In genomic region chr3:138905678-138906077, GRCm38 (mm10) we compare ENCODE assay signal across 8 mouse cellular contexts.
DNase-seq lines count a peak whose midpoint lies in the region; ATAC-seq and TF ChIP-seq lines count a peak whose summit lies in the region.

No protein-coding gene starts in this region.

- H3K4me3 ChIP-seq in hindbrain, postnatal 0 days (ENCODE audit: low read length): no peak overlapping the region
- H3K4me3 ChIP-seq in midbrain, embryonic 13.5 days (replicated peaks): no peak overlapping the region

- H3K9me3 ChIP-seq in hindbrain, postnatal 0 days (ENCODE audit: low read length): no peaks in the 10 kb centered on the region
- no peaks in the 10 kb centered on the region for H3K9me3 ChIP-seq in midbrain, embryonic 13.5 days

- no peak overlapping the region for H3K4me2 ChIP-seq in hindbrain, postnatal 0 days (ENCODE audit: low read depth, low read length)
- H3K4me2 ChIP-seq in midbrain, embryonic 13.5 days (replicated peaks): no peak overlapping the region

- DNase-seq in cerebellum, adult 9-11 months: peak; percentile 48
- DNase-seq in cerebellum, adult 8-10 months: no peak
- peak; percentile 17 for DNase-seq in 416B (ENCODE audit: low read depth)
- DNase-seq in heart, adult 11 months: peak; percentile 97
- DNase-seq in hindbrain, postnatal 0 days (ENCODE audit: low spot score): peak; percentile 41
- no peak for DNase-seq in c-Kit-positive CD71-positive TER-119-positive erythroid progenitor cells, embryonic 14.5 days (ENCODE audit: low spot score)
- no peak for DNase-seq in thymus, postnatal 10 days (ENCODE audit: low spot score in 2 of 2)

- H3K4me1 ChIP-seq in hindbrain, postnatal 0 days (ENCODE audit: insufficient read depth, low read length): no peaks in the 10 kb centered on the region; the same call in 1 of the 2 replicates
- H3K4me1 ChIP-seq in midbrain, embryonic 13.5 days (replicated peaks): peaks cover 8% of the 10 kb centered on the region

- H3K27me3 ChIP-seq in hindbrain, postnatal 0 days (ENCODE audit: insufficient read depth, low read length): no peaks in the 10 kb centered on the region
- H3K27me3 ChIP-seq in midbrain, embryonic 13.5 days: no peaks in the 10 kb centered on the region; the same call in none of the 2 replicates

- H3K36me3 ChIP-seq in hindbrain, postnatal 0 days (ENCODE audit: insufficient read depth, low read length): no peaks in the 10 kb centered on the region; the same call in 1 of the 2 replicates
- peaks cover 24% of the 10 kb centered on the region for H3K36me3 ChIP-seq in midbrain, embryonic 13.5 days

- H3K9ac ChIP-seq in hindbrain, postnatal 0 days (replicated peaks; ENCODE audit: low read length): no peak overlapping the region
- no peak overlapping the region for H3K9ac ChIP-seq in midbrain, embryonic 13.5 days (replicated peaks)

- TF ChIP-seq CTCF in hindbrain, postnatal 0 days (IDR thresholded peaks at IDR 0.05; ENCODE audit: low read depth): no peak

- ATAC-seq in hindbrain, postnatal 0 days: peak; percentile 39; the same call in 1 of the 2 replicates
- 0 out of 2 replicates have a peak, but pooled peaks have one; percentile 9 for ATAC-seq in midbrain, embryonic 13.5 days

- H3K27ac ChIP-seq in hindbrain, postnatal 0 days: peak overlapping the region; percentile 54; the same call in 1 of the 2 replicates
- 0 out of 2 replicates have a peak overlapping the region, but pooled peaks have one; percentile 25 for H3K27ac ChIP-seq in midbrain, embryonic 13.5 days

- WGBS in hindbrain, postnatal 0 days: 27% methylated on average over 7 of the region's 7 CpGs
- WGBS in midbrain, embryonic 13.5 days: 31% methylated on average over 7 of the region's 7 CpGs

Comparison
In these comparisons a context has a peak if more than half of its experiments do, and no peak if none do; other contexts are left out.
1. DNase-seq: peak in cerebellum, adult 9-11 months (single experiment), 416B (single experiment), heart, adult 11 months (single experiment) and hindbrain, postnatal 0 days (single experiment); none in cerebellum, adult 8-10 months (single experiment), c-Kit-positive CD71-positive TER-119-positive erythroid progenitor cells, embryonic 14.5 days (single experiment) and thymus, postnatal 10 days (0 of 2).